Mouse (Mus musculus) embryonic facial prominence, embryonic 10.5 days (tissue): Measurements from ENCODE around the gene Hck. TPM values are rescaled to one million over a fixed set of nuclear protein-coding genes. Genes with fewer than 3 reads are reported as not detected.

Source experiments
- DNase-seq: peaks from one replicate; pipeline ENCODE4 v3.0.0-alpha.2; 2017; ENCODE audit warnings: low spot score
- H3K27ac ChIP-seq: fragments of 300-500 bp; sonication (generic); replicated peaks from 2 replicates; pipeline ENCODE4 v1.5.1; 2016; ENCODE audit warnings: mild to moderate bottlenecking
- H3K27me3 ChIP-seq: fragments of 300-500 bp; sonication (generic); replicated peaks from 2 replicates; pipeline ENCODE4 v1.6.1; 2016; ENCODE audit warnings: low read depth, mild to moderate bottlenecking; ENCODE audit not compliant: poor library complexity, severe bottlenecking
- H3K36me3 ChIP-seq: fragments of 300-500 bp; sonication (generic); replicated peaks from 2 replicates; pipeline ENCODE4 v1.6.1; 2016; ENCODE audit warnings: mild to moderate bottlenecking, moderate library complexity
- H3K4me1 ChIP-seq: fragments of 300-500 bp; sonication (generic); 2 replicates; pipeline ENCODE4 v1.6.1; 2016
- H3K4me3 ChIP-seq: fragments of 300-500 bp; sonication (generic); 2 replicates; pipeline ENCODE4 v1.5.1; 2016; ENCODE audit warnings: mild to moderate bottlenecking, moderate library complexity
- H3K9me3 ChIP-seq: fragments of 300-500 bp; sonication (generic); 2 replicates; pipeline ENCODE4 v1.6.1; 2016; ENCODE audit warnings: mild to moderate bottlenecking
- WGBS: fragments of 180-500 bp; shearing (Covaris S2); methylation state at CpG from one replicate; pipeline ENCODE4 v1.1.7; 2016; 5-methylcytosine and 5-hydroxymethylcytosine counted together
- polyA plus RNA-seq: library from polyadenylated mRNA; unstranded; fragments of >200 nt; fragmentation: Nextera tagmentation; extraction: Ambion mirVana; gene quantifications from 2 replicates; pipeline ENCODE4 v1.2.1, GENCODE M21; 2016

Gene Hck
- polyA plus RNA-seq, 1 experiment from 2014 or later, result 1.4 TPM

DNA sequence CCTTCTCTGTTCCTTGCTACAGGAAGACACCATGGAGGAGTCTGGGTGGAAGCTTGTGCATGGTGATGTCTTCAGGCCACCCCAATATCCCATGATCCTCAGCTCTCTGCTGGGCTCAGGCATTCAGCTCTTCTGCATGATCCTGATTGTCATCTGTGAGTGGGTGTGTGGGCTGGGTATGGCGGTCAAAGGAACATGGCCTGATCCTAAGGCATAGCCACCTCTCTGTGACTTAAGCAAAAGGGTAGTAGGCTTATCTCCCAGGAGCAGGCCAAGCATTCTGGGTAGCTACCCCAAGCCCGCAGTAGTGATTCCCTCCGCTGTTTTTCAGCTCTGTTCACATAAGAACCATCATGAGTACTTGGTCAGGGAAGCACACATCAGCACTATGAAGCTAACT is 86.0 kb downstream of the Hck start:
- peaks cover 88% of the 10 kb centered on the region for H3K36me3 ChIP-seq
- 94% methylated on average over 3 of the region's 3 CpGs for WGBS

DNA sequence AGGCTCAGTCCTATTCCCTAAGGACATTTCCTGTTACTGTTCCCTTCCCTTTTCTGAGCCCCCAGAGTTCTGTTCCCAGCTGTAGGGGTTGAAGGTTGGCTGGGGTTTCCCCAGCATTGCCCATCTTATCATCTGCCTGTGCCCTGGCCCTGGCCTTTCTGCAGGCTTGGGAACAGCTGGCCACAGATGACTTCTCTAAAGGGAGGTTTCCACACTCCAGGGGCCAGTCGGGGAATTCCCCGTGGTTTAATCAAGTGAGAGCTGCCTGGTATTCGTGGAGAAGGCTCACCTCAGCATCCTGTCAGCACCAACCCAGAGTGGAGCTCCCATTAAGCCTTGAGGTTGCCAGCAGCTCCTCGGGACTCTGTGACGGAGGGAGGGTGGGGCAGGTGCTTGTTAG is 90.2 kb downstream of the Hck start:
- 77% methylated on average over 5 of the region's 5 CpGs for whole genome bisulfite sequencing
- H3K36me3 ChIP-seq, result peaks cover 84% of the 10 kb centered on the region

More for the DNA sequence above, 86.0 kb downstream of the Hck start:
- Histone ChIP-seq H3K27me3 (no peaks in the 10 kb centered on the region), H3K4me3 (no peak overlapping the region), H3K27ac (no peak overlapping the region), H3K4me1 (no peaks in the 10 kb centered on the region), H3K9me3 (no peaks in the 10 kb centered on the region)
- no peak for DNase-seq

GRCm38 (mm10) chr2:153199114-153199513 is 90.8 kb downstream of the Hck start:
- no peak overlapping the region for H3K4me3 ChIP-seq
- 84% methylated on average over 2 of the region's 2 CpGs for WGBS
- H3K27ac ChIP-seq, result no peak overlapping the region
- H3K36me3 ChIP-seq, result peaks cover 87% of the 10 kb centered on the region
- H3K9me3 ChIP-seq, result no peaks in the 10 kb centered on the region
- no peak for DNase-seq
- no peaks in the 10 kb centered on the region for H3K4me1 ChIP-seq
- H3K27me3 ChIP-seq, result no peaks in the 10 kb centered on the region

More for the DNA sequence above, 90.2 kb downstream of the Hck start:
- H3K4me1 ChIP-seq, result no peaks in the 10 kb centered on the region
- no peaks in the 10 kb centered on the region for H3K27me3 ChIP-seq
- no peak overlapping the region for H3K27ac ChIP-seq
- DNase-seq, result no peak
- no peaks in the 10 kb centered on the region for H3K9me3 ChIP-seq
- no peak overlapping the region for H3K4me3 ChIP-seq

Other genes with a start within 250 kb of the Hck start
- gene Mylk2, start 197.1 kb upstream of the Hck start, polyA plus RNA-seq, result 0.05 TPM in 1 of 2 replicates, not detected in the other
- 0.45 and 0.72 TPM in 2 replicates for gene Foxs1, start 175.3 kb upstream of the Hck start, polyA plus RNA-seq
- 0.34 and 0.95 TPM in 2 replicates for gene Dusp15, start 156.8 kb upstream of the Hck start, polyA plus RNA-seq
- 1.3 and 1.8 TPM in 2 replicates for gene Ttll9, start 146.0 kb upstream of the Hck start, polyA plus RNA-seq
- gene Pdrg1, start 93.0 kb upstream of the Hck start, polyA plus RNA-seq, result 92.1 and 92.2 TPM in 2 replicates
- 0.36 and 0.38 TPM in 2 replicates for gene Xkr7, start 76.6 kb upstream of the Hck start, polyA plus RNA-seq
- 1.2 TPM in 2 replicates for gene Ccm2l, start 42.5 kb upstream of the Hck start, polyA plus RNA-seq
- gene Tm9sf4, start 52.8 kb downstream of the Hck start, polyA plus RNA-seq, result 68.2 and 73.0 TPM in 2 replicates
- 8.3 and 10.1 TPM in 2 replicates for gene Tspyl3, start 117.0 kb downstream of the Hck start, polyA plus RNA-seq
- 25.6 and 28.1 TPM in 2 replicates for gene Plagl2, start 133.0 kb downstream of the Hck start, polyA plus RNA-seq
- gene Pofut1, start 133.1 kb downstream of the Hck start, polyA plus RNA-seq, result 4.7 and 5.6 TPM in 2 replicates
- 6.2 and 6.4 TPM in 2 replicates for gene Kif3b, start 182.9 kb downstream of the Hck start, polyA plus RNA-seq
- 14.2 and 14.4 TPM in 2 replicates for gene Asxl1, start 237.4 kb downstream of the Hck start, polyA plus RNA-seq